Mouse (Mus musculus): ENCODE results near the gene Olfr124.

Olfr124 gene

DNA sequence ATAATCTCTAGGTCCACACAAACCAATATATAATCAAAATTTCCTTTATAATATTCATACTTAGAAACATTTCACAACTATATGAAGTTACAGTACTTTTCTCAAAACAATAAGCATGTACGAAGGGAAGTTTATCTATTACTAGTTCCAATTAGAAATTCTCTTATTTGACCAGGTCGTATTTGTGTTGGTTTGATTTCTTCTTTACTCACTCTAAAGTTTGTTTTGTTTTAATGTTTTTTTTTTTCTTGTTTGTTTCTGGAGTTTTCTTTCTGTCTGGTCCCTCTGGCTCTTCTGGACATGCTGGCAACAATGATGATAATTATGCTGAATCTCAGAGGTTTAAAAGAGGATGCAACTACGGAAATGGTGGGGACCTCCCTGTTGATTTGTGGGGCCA, at the start of gene Olfr124:
Gene Olfr124, plus strand, starts transcription at position 301 of the 400 bp plus-strand sequence.
- no peak for DNase-seq (ENCODE audit: extremely low spot score)

DNA sequence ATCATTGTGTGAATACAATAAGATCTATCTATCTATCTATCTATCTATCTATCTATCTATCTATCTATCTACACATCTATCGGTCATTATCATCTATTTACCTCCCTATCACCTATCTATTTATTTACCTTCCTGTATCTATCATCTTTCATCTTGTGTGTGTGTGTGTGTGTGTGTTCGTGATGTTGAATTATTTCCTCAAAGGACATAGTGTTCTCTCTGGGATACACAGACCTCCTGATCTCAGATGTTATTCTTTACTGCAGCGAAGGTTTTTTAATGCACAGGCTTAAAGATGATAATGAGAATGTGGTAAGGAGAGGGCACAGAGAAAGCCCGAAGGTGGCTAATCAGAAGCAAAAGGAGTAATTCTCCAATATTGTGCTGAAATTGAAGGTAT, 31.4 kb upstream of the Olfr124 start, which contains the start of gene Olfr122:
Gene Olfr122, plus strand, starts transcription at position 301 of the 400 bp plus-strand sequence.
- DNase-seq (ENCODE audit: extremely low spot score), result no peak

DNA sequence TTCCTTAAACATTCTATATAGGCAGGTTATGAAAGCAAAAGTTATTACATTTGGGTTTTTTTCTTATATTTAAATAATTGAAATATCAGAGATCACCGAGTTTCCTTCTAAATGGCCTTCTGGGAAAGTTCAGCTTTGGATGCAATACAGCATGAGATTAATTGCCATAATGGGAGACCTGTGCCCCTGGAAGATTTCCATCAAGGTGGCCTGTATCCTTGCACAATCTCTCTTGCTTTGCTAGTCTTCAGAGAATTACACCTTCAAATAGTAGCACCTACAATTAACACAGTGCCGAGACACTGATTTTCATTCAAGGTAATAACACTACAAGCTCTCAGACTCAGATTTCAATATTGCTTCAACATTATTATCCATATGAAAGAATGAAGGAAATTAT, 6.5 kb upstream of the Olfr124 start, which contains the start of gene Olfr123:
Gene Olfr123, plus strand, starts transcription at position 301 of the 400 bp plus-strand sequence.
- DNase-seq (ENCODE audit: extremely low spot score), result no peak

DNA sequence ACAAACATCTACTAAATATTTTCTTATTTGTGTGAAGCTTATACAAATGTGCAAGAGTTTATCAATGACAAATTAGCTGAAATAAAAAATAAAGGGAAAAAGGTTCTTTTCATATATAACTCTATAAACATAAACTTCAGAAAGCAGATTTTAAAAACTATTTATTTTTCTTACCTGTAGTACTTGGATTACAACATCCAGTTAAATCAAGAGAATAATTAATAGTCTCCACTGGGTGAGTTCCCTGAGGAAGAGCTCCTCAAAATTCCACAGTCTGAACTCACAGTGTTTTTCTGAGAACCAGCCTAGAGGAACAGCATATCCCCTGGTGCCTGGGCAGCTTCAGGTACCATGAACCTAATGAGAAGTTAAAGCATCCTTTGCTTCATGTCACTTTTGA, 33.0 kb downstream of the Olfr124 start, which contains the start of gene Olfr125:
Gene Olfr125, plus strand, starts transcription at position 301 of the 400 bp plus-strand sequence.
- no peak for DNase-seq (ENCODE audit: extremely low spot score)

DNA sequence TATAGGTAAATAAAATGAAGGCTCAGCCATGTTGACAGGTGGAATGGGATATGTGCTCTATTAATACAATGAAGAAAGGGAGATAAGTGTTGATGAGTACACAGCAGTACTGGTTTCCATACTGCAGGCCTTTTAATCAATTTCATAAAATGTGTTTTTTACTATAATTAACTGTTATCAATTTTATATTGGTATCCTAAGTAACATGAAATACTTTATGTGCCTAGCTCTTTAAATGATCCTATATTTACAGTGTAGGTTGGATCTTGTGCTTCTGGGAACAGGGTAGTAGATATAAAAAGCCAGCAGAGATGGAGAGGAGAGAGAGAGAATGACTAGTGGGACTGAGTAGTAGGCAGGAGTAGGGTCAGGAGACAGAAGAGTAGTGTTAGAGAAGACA, 47.5 kb downstream of the Olfr124 start, which contains the start of gene Olfr126:
Gene Olfr126, plus strand, starts transcription at position 301 of the 400 bp plus-strand sequence.
- DNase-seq (ENCODE audit: extremely low spot score), result no peak

Data from embryo, embryonic 9.5 days (tissue).